Mouse (Mus musculus): ENCODE data around the gene Ablim2. TPM values are rescaled to one million over a fixed set of nuclear protein-coding genes. Genes with fewer than 3 reads are reported as not detected.

Gene Ablim2
- total and polyA plus RNA-seq, 2 experiments from 2014 or later: 30.0 to 44.6 TPM

DNA sequence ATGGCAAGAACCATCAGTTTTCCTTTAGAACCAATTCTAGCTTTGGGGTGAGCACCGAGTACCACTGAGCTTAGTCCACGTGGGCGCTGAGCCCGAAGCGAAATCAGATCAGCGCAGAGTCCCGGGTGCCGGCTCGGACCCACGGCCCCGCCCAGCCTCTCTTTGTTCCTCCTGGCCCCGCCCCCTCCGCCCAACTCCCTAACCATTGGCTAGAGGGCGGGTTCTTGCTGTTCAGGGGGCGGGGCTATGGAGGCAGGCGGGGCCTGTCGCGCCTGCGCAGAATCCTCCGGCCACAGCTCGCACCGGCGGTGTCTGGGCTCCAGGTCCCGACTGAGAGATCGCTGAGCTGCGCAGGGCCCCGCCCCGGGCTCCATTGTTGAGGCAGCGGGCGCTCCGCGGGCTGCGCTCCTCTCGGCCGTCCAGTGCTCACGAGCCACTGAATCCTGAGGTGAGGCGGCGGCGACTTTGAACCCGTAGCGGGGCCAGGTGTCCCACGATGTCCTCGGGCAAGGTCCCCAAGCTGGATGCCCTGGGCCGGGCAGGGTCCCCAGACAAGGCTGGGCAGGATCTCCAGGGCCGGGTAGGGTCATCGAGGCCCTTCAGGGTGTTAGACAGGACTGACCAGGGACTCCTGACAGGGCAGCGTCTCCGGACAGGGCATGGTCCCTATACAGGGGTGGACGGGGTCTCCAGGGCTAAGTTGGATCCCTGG lies 135.6 kb downstream of the Ablim2 start, which contains the start of gene Afap1:
Gene Afap1 (plus strand): TSS at position 227 of the 712 bp plus-strand sequence.
- no peaks in the 10 kb centered on the region for H3K36me3 ChIP-seq (ENCODE audit: insufficient read depth, low read length)
- ATAC-seq: peak; percentile 92
- under 1% methylated on average over 47 of the region's 49 CpGs for whole genome bisulfite sequencing

DNA sequence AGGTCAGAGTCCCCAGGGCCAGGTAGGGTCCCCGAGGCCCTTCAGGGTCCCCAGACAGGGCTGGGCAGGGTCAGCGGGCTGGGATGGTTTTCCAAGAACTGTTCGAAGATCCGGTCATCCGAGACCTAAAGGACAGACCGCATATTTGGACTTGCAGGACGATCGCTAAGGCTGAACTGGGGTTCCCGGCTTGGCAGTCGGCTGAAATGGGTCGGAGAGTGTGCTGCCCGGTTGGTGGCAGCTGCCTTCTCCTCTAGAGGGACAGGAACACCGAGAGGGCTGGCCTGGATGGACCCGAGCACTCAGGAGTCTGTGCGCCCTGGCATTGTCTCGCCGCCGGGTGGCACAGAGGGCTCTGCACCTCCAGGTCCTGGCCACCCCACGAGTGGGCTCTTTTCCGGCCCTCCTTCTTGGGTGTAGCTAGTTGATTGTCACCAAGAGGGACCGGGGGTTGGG lies 136.2 kb downstream of the Ablim2 start:
- peak; percentile 54 for DNase-seq (ENCODE audit: low spot score)
- Histone ChIP-seq H3K9me3 (ENCODE audit: low read length) (no peaks in the 10 kb centered on the region), H3K27ac (peak overlapping the region; percentile 83), H3K27me3 (ENCODE audit: insufficient read depth, low read length) (no peaks in the 10 kb centered on the region), H3K4me1 (ENCODE audit: insufficient read depth, low read length) (peaks cover 34% of the 10 kb centered on the region), H3K36me3 (ENCODE audit: insufficient read depth, low read length) (no peaks in the 10 kb centered on the region), H3K4me2 (ENCODE audit: low read depth, low read length) (peak overlapping the region; percentile 82), H3K9ac (replicated peaks; ENCODE audit: low read length) (peak overlapping the region; percentile 89), H3K4me3 (ENCODE audit: low read length) (peak overlapping the region; percentile 98)
- peak; percentile 58 for TF ChIP-seq CTCF (IDR thresholded peaks at IDR 0.05; ENCODE audit: low read depth)
- 0% methylated on average over 21 of the region's 21 CpGs for WGBS
- ATAC-seq: peak; percentile 33

More for the DNA sequence above, 135.6 kb downstream of the Ablim2 start, which contains the start of gene Afap1:
- Histone ChIP-seq H3K4me1 (ENCODE audit: insufficient read depth, low read length) (peaks cover 33% of the 10 kb centered on the region), H3K4me2 (ENCODE audit: low read depth, low read length) (peak within 1 kb of the TSS; percentile 82), H3K9me3 (ENCODE audit: low read length) (no peaks in the 10 kb centered on the region), H3K4me3 (ENCODE audit: low read length) (peak within 1 kb of the TSS; percentile 98), H3K9ac (replicated peaks; ENCODE audit: low read length) (peak within 1 kb of the TSS; percentile 89), H3K27me3 (ENCODE audit: insufficient read depth, low read length) (no peaks in the 10 kb centered on the region), H3K27ac (peak within 1 kb of the TSS; percentile 83)
- 0 out of 2 replicates have a peak, but pooled peaks have one; percentile 1 for TF ChIP-seq CTCF (IDR thresholded peaks at IDR 0.05; ENCODE audit: low read depth)
- peak; percentile 100 for DNase-seq (ENCODE audit: low spot score)

DNA sequence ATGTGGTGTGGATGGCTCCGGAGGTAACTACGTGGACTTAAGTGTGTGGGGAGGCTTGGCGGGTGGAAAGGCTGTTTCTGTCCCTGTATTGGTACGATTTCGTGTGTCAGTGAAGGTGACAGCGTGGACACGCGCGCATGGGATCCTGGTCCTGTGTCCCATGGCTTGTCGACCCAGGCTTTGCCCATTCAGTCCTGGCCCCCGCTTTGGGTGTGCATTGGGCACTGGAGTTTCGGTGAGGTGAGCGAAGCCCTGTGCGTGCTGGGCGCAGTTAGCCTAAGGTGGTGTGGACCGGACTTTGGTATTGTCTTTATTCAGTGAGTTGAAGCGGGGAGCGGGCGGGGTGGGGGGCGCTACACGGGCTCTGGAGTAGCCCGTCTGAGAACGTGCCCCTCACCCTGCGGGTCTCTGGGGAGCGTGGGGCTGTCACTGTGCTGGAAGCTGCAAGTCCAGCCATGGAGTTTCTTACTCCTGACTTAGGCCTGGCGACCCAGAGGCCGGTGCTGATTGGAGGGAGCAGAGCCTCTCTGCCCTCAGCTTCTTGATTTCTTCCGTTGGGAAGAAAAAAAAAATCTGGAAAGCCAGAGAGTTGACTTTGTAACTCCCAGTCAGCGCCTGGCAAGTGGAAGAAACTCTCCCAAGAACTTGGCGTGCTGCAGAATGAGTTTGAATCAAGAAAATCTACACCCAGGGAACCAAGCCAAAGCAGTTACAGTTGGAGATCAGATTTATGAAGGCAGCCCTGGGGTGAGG lies 136.8 kb downstream of the Ablim2 start:
- peak overlapping the region; percentile 83 for H3K27ac ChIP-seq
- peak overlapping the region; percentile 89 for H3K9ac ChIP-seq (replicated peaks; ENCODE audit: low read length)
- H3K36me3 ChIP-seq (ENCODE audit: insufficient read depth, low read length): no peaks in the 10 kb centered on the region
- no peak for ATAC-seq
- TF ChIP-seq CTCF (IDR thresholded peaks at IDR 0.05; ENCODE audit: low read depth): no peak
- no peaks in the 10 kb centered on the region for H3K27me3 ChIP-seq (ENCODE audit: insufficient read depth, low read length)
- peak overlapping the region; percentile 98 for H3K4me3 ChIP-seq (ENCODE audit: low read length)
- DNase-seq (ENCODE audit: low spot score): peak; percentile 77
- H3K4me2 ChIP-seq (ENCODE audit: low read depth, low read length): peak overlapping the region; percentile 82
- no peaks in the 10 kb centered on the region for H3K9me3 ChIP-seq (ENCODE audit: low read length)
- peaks cover 34% of the 10 kb centered on the region for H3K4me1 ChIP-seq (ENCODE audit: insufficient read depth, low read length)
- WGBS: 5% methylated on average over 30 of the region's 30 CpGs

DNA sequence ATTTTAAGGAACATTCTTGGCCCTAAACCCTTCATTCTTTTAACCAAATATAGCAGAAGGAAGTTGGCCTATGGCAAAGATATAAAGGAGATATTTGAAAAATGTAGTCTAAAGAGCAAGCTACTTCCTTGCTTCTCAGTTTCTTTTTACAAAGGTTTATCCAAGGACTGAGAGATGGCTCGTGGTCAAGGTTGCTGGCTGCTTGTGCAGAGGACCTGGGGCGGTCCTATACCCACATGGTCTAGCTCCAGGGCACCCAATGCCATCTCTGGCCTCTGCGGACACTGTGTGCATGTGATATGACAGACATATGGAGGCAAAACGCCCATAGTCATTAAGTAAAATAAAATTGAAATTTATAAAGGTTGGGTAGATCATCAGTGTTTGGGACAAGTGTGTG lies 138.2 kb downstream of the Ablim2 start:
- no peak for ATAC-seq
- Histone ChIP-seq H3K4me3 (ENCODE audit: low read length) (no peak overlapping the region), H3K27ac (no peak overlapping the region), H3K9ac (replicated peaks; ENCODE audit: low read length) (no peak overlapping the region), H3K36me3 (ENCODE audit: insufficient read depth, low read length) (no peaks in the 10 kb centered on the region), H3K27me3 (ENCODE audit: insufficient read depth, low read length) (no peaks in the 10 kb centered on the region), H3K4me1 (ENCODE audit: insufficient read depth, low read length) (peaks cover 42% of the 10 kb centered on the region), H3K9me3 (ENCODE audit: low read length) (no peaks in the 10 kb centered on the region), H3K4me2 (ENCODE audit: low read depth, low read length) (peak overlapping the region; percentile 82)
- no peak for TF ChIP-seq CTCF (IDR thresholded peaks at IDR 0.05; ENCODE audit: low read depth)
- WGBS: 79% methylated on average over 4 of the region's 4 CpGs
- no peak for DNase-seq (ENCODE audit: low spot score)

DNA sequence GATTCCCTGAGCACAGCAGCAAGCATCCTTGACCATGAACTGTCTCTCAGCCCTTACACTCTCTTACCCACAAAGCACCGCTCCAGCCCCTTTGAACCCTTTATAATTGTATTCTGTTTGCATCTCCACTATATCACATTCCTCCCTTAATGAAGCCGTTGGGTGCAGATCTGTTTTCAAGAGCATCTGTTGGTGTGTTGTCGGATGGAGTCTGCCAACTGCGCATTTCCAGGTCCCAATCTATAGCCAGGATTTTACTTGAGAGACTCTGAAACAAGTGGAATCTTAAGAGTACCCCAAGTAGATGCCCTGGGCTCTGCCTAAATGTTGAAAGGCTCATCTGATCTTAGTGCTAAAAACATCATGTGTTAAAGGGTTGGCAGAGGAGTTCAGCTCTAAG lies 138.9 kb downstream of the Ablim2 start:
- Histone ChIP-seq H3K27ac (peak overlapping the region; percentile 64), H3K4me3 (ENCODE audit: low read length) (no peak overlapping the region)

DNA sequence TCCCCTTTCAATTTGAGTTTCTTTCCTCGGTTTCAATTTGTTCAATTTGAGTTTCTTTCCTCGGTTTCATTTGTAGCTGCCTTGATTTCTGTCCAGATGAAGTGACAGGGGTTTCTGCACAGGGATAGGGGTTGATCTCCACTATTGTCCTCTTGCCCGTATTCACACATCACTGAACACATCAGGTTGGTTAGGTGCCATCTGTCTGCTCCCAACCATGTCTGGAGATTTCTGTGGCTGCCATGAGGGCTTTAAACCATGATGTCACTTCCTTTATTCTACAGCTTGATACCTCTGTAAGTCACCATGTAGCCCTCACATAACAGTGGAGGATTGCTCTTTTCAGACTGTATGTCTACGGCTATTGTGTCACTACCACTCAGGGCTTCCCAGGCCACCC lies 139.5 kb downstream of the Ablim2 start:
- H3K27me3 ChIP-seq (ENCODE audit: insufficient read depth, low read length): no peaks in the 10 kb centered on the region
- TF ChIP-seq CTCF (IDR thresholded peaks at IDR 0.05; ENCODE audit: low read depth): no peak
- no peak for ATAC-seq
- peak overlapping the region; percentile 35 for H3K4me2 ChIP-seq (ENCODE audit: low read depth, low read length)
- no peak overlapping the region for H3K4me3 ChIP-seq (ENCODE audit: low read length)
- no peaks in the 10 kb centered on the region for H3K36me3 ChIP-seq (ENCODE audit: insufficient read depth, low read length)
- peaks cover 45% of the 10 kb centered on the region for H3K4me1 ChIP-seq (ENCODE audit: insufficient read depth, low read length)
- H3K9ac ChIP-seq (replicated peaks; ENCODE audit: low read length): no peak overlapping the region
- no peaks in the 10 kb centered on the region for H3K9me3 ChIP-seq (ENCODE audit: low read length)
- H3K27ac ChIP-seq: peak overlapping the region; percentile 64; the same call in 1 of the 2 replicates
- 54% methylated on average over 4 of the region's 4 CpGs for WGBS
- DNase-seq (ENCODE audit: low spot score): peak; percentile 53

More for the DNA sequence above, 138.9 kb downstream of the Ablim2 start:
- Histone ChIP-seq H3K4me2 (ENCODE audit: low read depth, low read length) (peak overlapping the region; percentile 35), H3K27me3 (ENCODE audit: insufficient read depth, low read length) (no peaks in the 10 kb centered on the region), H3K36me3 (ENCODE audit: insufficient read depth, low read length) (no peaks in the 10 kb centered on the region), H3K4me1 (ENCODE audit: insufficient read depth, low read length) (peaks cover 47% of the 10 kb centered on the region), H3K9me3 (ENCODE audit: low read length) (no peaks in the 10 kb centered on the region), H3K9ac (replicated peaks; ENCODE audit: low read length) (no peak overlapping the region)
- no peak for TF ChIP-seq CTCF (IDR thresholded peaks at IDR 0.05; ENCODE audit: low read depth)
- ATAC-seq (no peak), DNase-seq (ENCODE audit: low spot score) (no peak)
- WGBS: 50% methylated on average over 4 of the region's 4 CpGs

Data from hindbrain, postnatal 0 days (tissue).